Mouse (Mus musculus) T-helper 2 cell (primary cell): ENCODE measurements around the gene Fgf16.

Experiments
- in situ Hi-C: fragments of 300-600 bp; cut with MboI, MseI; formaldehyde crosslinking; loops from one replicate; pipeline ENCODE4 v1.15.1; 2025; ENCODE audit warnings: high pct_unique_total_duplicates

Fgf16 gene

GRCm38 (mm10) chrX:105764162-105765004, at the start of gene Fgf16:
Gene Fgf16 (plus strand): TSS chrX:105764279.
- in situ Hi-C loops: no loop called here

- in situ Hi-C loops: no loop called here
These were observed 49.3 kb upstream of the Fgf16 start for GRCm38 (mm10) chrX:105714740-105715139.

GRCm38 (mm10) chrX:105715789-105716321, 48.2 kb upstream of the Fgf16 start:
- in situ Hi-C loops: no loop called here

- in situ Hi-C loops: no loop called here
These were observed 45.7 kb upstream of the Fgf16 start for GRCm38 (mm10) chrX:105718388-105718787.

- in situ Hi-C loops: no loop called here
These were observed 45.1 kb upstream of the Fgf16 start for GRCm38 (mm10) chrX:105718943-105719342.

GRCm38 (mm10) chrX:105724174-105724573, 39.9 kb upstream of the Fgf16 start:
- in situ Hi-C loops: loop anchor here (5.0 kb wide), 1 partner anchor 48 kb away; no protein-coding TSS in a partner anchor

- in situ Hi-C loops: no loop called here
These were observed 1.1 kb upstream of the Fgf16 start for GRCm38 (mm10) chrX:105762847-105763527.

GRCm38 (mm10) chrX:105763612-105764011, 467 bp upstream of the Fgf16 start:
- in situ Hi-C loops: no loop called here

GRCm38 (mm10) chrX:105765005-105765706, 1.1 kb downstream of the Fgf16 start:
- in situ Hi-C loops: no loop called here

GRCm38 (mm10) chrX:105766013-105766412, 1.9 kb downstream of the Fgf16 start:
- in situ Hi-C loops: no loop called here

- in situ Hi-C loops: no loop called here
These were observed 3.2 kb downstream of the Fgf16 start for GRCm38 (mm10) chrX:105767177-105767764.

GRCm38 (mm10) chrX:105767932-105768331, 3.9 kb downstream of the Fgf16 start:
- in situ Hi-C loops: no loop called here

GRCm38 (mm10) chrX:105773281-105773680, 9.2 kb downstream of the Fgf16 start:
- in situ Hi-C loops: loop anchor here (5.0 kb wide), 1 partner anchor 51 kb away; no protein-coding TSS in a partner anchor

- in situ Hi-C loops: no loop called here
These were observed 30.8 kb downstream of the Fgf16 start for GRCm38 (mm10) chrX:105794806-105795403.

- in situ Hi-C loops: no loop called here
These were observed 60.4 kb downstream of the Fgf16 start for GRCm38 (mm10) chrX:105824462-105824861.
